Mouse (Mus musculus): ENCODE data around the gene Scyl3.

Gene Scyl3

DNA sequence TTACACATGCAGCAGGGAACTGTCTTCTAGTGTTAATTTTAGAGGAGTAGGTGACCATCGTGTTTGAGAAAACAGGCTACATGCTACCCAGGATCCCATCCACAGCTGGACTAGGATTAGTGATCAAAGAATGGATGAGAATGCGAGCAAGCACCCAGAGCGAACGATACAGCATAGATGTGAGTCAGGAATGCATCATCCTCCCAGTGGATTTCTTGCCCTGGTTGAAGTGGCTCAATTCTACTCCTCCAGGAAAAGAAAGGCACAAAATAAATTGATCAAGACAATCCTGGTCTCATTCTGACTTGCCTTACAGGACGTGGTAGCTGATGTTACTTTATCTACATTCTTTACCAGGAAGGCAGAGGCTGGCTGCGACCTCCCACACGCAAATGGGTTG lies at the start of gene Scyl3:
TSS of gene Scyl3 (plus strand) at position 255 of the 400 bp plus-strand sequence.
- no peak for DNase-seq (ENCODE audit: low spot score)

DNA sequence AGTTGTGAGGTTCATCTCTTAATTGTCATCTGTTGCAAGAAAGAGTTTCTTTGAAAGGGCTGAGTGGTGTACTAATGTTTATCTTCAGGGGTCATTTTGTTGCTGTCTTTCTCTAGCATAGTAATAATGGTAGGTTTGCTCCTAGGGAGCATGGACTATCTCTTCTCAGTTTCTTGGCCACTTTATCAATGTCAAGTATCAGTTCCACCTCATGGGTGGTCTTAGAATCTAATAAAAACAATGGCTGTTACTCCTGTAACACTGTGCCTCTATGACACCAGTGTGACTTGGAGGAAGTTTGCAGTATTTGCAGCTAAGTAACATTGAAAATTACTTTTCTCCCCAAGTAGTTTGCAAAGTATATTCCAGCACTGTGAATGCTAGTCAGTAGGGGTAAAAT lies 39.3 kb upstream of the Scyl3 start:
- DNase-seq (ENCODE audit: low spot score), result no peak

DNA sequence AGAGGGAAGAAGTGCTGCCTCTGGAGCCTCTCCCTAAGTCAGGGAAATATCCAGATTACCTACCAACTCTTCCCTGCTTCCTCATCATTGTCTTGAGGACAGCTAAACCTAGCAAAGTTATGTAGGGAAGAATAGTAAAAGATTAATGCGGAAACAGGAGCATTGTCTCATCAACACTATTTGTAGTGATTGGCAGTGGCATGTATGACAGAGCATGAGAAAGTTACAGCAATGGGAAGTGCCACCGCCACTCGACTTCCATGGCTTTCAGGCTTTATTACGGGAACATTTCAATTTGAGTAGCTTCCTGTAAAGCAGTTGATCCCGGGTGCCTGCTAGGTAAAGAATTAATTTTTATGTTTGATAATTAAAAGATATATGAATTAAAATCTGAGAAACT lies 35.6 kb upstream of the Scyl3 start:
- DNase-seq (ENCODE audit: low spot score), result no peak

GRCm38 (mm10) chr1:163893774-163894527 lies 34.9 kb upstream of the Scyl3 start:
- DNase-seq (ENCODE audit: low spot score), result no peak

- DNase-seq (ENCODE audit: low spot score), result no peak
Observed at GRCm38 (mm10) chr1:163898291-163898764, 30.6 kb upstream of the Scyl3 start.

DNA sequence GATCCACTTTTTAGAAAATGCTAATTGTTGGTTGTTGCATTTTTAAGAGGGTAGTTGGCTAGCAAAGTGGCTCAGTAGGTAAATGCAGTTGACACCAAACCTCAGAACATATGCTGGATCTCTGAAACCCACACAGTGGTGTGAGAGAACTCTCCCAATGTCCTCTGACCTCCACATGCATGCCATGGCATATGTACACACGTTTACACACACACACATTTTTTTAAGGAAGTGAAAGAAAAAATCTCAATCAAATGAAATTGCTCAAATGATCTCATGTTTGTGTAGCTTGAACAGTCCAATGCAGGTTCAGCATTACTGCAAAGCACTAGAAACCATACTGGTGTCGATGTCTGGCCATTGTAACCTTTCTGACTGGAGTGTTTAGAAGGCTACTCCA lies 29.3 kb upstream of the Scyl3 start:
- DNase-seq (ENCODE audit: low spot score), result no peak

DNA sequence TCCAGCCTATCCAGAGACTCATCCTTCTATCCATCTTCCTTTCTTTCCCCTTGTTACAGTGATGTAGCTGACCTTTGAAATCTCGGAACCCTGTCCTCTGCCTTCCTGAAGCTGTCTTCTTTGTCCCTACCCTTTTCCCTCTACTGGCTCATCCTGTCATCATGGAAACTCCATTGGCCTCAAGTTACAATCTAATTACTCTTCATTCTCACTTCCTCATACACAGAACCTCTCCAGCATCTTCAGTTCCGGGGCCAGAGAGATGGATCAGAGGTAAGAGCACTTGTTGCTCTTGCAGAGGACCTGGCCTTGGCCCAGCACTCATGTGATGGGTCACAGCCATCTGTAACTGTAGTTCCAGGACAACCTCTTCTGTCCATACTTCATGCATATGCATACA lies 28.7 kb upstream of the Scyl3 start:
- no peak for DNase-seq (ENCODE audit: low spot score)

DNA sequence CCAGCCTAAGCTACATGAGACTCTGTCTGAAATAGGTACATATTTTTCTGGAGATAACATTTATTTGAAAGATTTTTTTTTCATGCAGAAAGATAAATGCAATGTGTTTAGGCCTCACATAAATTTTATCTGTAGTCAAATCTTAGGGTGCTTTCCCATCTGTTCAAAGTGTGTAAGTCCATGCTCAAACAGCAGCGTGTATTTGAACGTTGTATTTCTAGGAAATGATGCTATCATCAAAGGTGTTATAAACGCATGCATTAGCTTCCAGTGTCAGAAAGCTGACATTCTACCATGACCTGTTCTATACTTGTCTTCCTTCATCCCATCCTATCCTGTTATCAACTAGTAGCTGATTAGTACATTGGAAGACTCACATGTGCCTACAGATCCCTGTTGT lies 25.5 kb upstream of the Scyl3 start:
- no peak for DNase-seq (ENCODE audit: low spot score)

- DNase-seq (ENCODE audit: low spot score), result no peak
Observed at GRCm38 (mm10) chr1:163907007-163907811, 21.7 kb upstream of the Scyl3 start.

DNA sequence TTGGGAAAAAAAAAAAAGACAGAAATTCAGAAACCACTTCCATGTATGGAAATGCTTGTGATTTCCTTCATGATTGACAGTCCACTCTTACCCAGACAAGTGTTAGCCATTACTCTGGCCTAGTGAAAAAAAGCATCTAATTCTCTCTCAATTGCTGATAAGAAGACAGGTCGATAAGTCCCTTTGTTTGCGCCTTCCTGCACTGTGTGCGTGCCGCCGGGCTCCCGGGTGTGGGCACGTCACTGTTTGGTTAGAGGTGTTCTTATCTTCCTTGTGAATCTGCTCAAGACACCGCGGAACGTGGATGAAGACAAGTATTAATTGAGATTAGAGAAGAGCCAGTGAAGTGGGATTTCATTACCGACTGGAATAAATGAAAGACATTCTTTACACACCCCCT lies 20.5 kb upstream of the Scyl3 start:
- no peak for DNase-seq (ENCODE audit: low spot score)

DNA sequence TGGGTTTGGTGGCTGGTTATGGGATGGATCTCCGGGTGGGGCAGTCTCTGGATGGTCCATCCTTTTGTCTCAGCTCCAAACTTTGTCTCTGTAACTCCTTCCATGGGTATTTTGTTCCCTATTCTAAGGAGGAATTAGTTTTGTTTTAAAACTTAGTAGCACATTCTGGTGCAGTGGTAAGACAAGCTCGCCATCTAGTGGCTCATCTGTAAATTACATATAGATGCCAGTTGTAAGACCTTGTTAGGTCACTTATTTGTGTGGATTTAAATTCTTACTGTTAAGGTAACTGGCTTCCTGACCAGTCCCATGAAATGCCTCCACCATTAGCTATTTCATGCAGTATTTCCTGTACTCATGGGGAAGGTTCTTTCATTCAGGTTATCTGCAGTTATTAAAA lies 18.6 kb upstream of the Scyl3 start:
- peak; percentile 82 for DNase-seq (ENCODE audit: low spot score)

DNA sequence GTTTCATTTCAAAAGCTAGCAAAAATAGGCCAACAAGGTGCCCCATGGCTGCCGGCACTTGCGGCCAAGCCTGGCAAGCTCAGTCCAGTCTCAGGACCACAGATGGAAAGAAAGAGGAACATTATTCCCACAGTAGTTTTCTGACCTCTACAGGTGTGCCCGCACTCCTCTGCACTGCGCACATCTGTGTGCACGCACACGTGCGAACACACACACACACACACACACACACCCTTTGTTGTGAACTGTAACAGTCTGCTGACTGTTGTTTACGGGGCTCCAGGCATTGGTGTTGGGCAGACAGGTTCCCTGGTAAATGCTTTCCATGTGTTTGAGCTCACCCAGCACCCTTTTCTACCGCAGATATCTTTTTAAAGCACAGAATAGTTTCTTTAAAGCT lies 18.1 kb upstream of the Scyl3 start:
- no peak for DNase-seq (ENCODE audit: low spot score)

GRCm38 (mm10) chr1:163911981-163912380 lies 16.9 kb upstream of the Scyl3 start:
- no peak for DNase-seq (ENCODE audit: low spot score)

DNA sequence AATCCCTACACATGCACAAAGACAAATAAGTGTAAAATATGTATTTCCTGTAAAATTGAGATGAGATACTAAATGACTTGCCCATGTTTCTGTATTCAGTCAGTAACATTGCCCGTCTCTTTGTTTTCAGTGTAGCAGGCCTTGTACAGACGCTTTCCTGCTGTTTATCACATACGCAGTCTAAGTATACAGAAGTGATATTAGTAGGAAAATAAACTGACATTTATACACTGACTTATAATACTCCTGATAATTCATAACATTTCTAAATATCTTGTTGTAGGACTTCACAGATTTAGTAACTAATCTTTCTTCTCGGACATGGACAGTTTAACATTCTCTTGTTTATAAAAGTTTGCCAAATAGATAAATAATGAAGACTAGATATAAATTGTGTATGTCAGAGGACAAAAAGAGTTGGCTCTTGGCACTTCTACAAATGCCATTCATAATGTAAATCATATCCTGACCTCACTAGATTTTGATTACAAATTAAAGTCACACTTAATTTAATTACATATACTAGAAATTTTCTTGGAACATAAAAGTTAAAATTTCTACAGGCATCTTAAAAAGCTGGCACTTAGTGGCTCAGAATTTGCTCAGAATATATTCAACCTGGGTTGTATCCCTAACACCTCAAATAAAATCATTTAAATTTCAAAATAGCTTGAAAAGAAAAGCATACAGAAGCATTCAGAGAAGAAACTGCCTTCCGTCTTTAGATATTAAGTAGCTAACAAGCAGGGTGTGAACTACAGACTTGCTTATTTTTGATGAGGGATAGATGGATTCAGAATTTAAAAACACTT lies 11.3 kb upstream of the Scyl3 start:
- DNase-seq (ENCODE audit: low spot score), result no peak

DNA sequence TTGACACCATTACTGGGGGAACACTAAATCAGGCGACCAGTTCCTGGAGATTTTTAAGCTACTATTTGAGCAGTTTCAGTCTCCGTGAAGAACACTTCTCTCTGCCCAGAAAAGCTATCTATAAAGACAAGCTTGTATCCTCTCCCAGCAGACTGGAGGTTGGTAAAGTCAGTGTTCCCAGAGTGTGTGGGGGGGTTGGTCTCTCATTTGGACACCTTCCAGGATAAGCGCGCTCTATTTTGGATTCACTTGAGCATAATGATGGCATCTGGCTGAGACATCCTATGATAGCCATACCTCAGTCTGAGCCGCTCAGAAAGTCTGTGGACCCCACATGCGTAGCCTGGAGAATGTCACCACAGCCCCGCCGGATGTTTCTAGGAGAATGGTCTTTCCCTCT lies 4.8 kb upstream of the Scyl3 start:
- DNase-seq (ENCODE audit: low spot score), result no peak

- DNase-seq (ENCODE audit: low spot score), result peak; percentile 92
Observed at GRCm38 (mm10) chr1:163929636-163930457, 947 bp downstream of the Scyl3 start.

GRCm38 (mm10) chr1:163930458-163930794 lies 1.5 kb downstream of the Scyl3 start:
- DNase-seq (ENCODE audit: low spot score), result peak; percentile 38

- DNase-seq (ENCODE audit: low spot score), result no peak
Observed at GRCm38 (mm10) chr1:163931801-163932200, 2.9 kb downstream of the Scyl3 start.

DNA sequence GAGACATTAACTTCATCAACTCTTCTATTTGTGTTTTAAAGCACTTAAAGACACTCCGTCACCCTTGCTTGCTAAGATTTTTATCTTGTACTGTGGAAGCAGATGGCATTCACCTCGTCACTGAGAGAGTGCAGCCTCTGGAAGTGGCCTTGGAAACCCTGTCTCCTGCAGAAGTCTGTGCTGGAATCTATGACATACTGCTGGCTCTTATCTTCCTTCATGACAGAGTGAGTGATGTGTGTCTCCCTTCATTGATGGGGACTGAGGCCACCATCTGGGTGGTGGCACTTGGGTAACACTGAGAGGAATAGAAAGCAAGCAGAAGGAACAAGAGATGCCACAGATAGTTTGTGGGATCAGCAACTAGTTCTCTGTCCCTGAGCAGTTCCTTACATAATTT lies 5.7 kb downstream of the Scyl3 start:
- DNase-seq (ENCODE audit: low spot score), result no peak

DNA sequence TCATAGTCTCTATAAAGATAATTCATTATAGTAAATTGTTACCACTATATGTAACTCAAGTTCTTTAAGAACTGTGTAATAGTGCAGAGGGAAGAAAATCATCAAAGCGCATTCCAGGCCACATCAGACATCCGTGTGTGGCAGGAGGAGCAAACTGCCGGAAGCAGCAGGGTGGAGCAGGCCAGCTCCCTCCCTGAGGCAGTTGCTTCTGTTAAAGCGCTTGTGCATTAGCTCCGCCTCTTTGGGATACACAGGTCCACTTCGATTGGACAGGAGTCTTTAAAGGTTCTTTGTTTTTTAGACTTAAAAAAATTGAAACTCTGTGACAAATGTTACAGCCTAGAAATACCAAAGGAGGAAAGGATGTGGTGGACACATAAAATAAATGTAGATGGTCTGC lies 13.2 kb downstream of the Scyl3 start:
- DNase-seq (ENCODE audit: low spot score), result no peak

DNA sequence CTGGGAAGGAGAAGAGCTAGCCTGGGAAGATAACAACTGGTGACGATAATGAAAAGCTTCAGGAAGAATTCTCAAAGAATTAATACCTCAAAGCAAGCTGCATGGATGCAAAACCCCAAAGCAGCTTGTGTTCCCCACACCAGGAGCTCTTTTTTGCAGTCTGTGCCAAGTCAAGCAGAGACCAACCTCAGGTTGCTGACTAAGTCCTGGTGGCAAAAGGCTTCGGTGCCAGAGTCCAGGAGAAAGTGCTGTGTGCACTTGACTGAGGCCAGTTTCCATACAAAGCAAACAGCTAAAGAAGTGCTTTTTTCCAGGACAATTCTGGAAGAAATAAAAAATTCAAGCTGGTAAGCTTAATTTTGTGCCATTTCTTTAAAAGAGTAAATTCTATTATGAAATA lies 24.5 kb downstream of the Scyl3 start:
- DNase-seq (ENCODE audit: low spot score), result no peak

DNA sequence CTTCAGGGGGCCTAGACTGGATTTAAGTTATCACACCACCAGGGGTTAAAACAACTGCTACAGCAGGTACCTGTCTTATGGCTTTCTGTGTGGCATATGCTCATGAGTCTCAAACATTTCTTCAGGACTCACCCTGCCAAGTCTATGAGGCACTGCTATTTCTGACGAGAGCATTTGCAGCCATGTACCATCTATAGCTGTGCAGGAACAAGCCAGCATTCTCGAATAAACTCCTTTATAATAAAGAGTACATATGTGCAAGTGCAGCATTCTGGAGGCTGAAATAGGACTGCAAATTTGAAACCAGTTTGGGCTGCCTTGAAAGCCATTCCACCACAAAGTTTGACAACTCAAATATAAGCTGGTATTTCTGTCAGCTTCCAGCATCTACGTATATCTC lies 29.1 kb downstream of the Scyl3 start:
- no peak for DNase-seq (ENCODE audit: low spot score)

Measured in retina, embryonic 14.5 days (tissue).